Mouse (Mus musculus) hindbrain, embryonic 11.5 days (tissue): ENCODE measurements around the gene Mecom. TPM values are rescaled to one million over a fixed set of nuclear protein-coding genes. Genes with fewer than 3 reads are reported as not detected.
A peak's percentile ranks its signal among the peaks of the same experiment; 100 is the strongest.

Source experiments
- ATAC-seq: fragments of 200-750 bp; cut with Nextera tagmentation; 2 replicates; pipeline ENCODE4 v1.8.0; 2017; ENCODE audit warnings: mild to moderate bottlenecking, moderate TSS enrichment, moderate library complexity; ENCODE audit not compliant: low FRiP score
- DNase-seq: peaks from one replicate; pipeline ENCODE4 v3.0.0-alpha.2; 2015; ENCODE audit warnings: low spot score
- H3K27ac ChIP-seq: fragments of 300-500 bp; sonication (generic); 2 replicates; pipeline ENCODE4 v1.5.1; 2014; ENCODE audit warnings: mild to moderate bottlenecking, low read depth, low read length
- H3K27me3 ChIP-seq: fragments of 300-500 bp; sonication (generic); 2 replicates; pipeline ENCODE4 v1.6.1; 2014; ENCODE audit warnings: mild to moderate bottlenecking, low read length, moderate library complexity, mixed read lengths; ENCODE audit not compliant: control insufficient read depth, insufficient read depth
- H3K36me3 ChIP-seq: fragments of 300-500 bp; sonication (generic); 2 replicates; pipeline ENCODE4 v1.6.1; 2014; ENCODE audit warnings: mild to moderate bottlenecking, low read length, moderate library complexity, mixed read lengths; ENCODE audit not compliant: control insufficient read depth, insufficient read depth
- H3K4me1 ChIP-seq: fragments of 300-500 bp; sonication (generic); replicated peaks from 2 replicates; pipeline ENCODE4 v1.6.1; 2014; ENCODE audit warnings: low read length, mixed read lengths; ENCODE audit not compliant: control insufficient read depth, insufficient read depth
- H3K4me2 ChIP-seq: fragments of 300-500 bp; sonication (generic); replicated peaks from 2 replicates; pipeline ENCODE4 v1.6.1; 2014; ENCODE audit warnings: mild to moderate bottlenecking, low read depth, low read length
- H3K4me3 ChIP-seq: fragments of 300-500 bp; sonication (generic); 2 replicates; pipeline ENCODE4 v1.5.1; 2014; ENCODE audit warnings: low read depth, low read length
- H3K9ac ChIP-seq: fragments of 300-500 bp; sonication (generic); 2 replicates; pipeline ENCODE4 v1.6.1; 2014; ENCODE audit warnings: low read depth, low read length
- H3K9me3 ChIP-seq: fragments of 300-500 bp; sonication (generic); 2 replicates; pipeline ENCODE4 v1.6.1; 2016; ENCODE audit warnings: low read length; ENCODE audit not compliant: control insufficient read depth
- WGBS: fragments of 180-500 bp; shearing (Covaris S2); extraction: QIAGEN DNeasy Blood & Tissue Kit; methylation state at CpG from one replicate; pipeline ENCODE4 v1.1.7; 2014; 5-methylcytosine and 5-hydroxymethylcytosine counted together
- polyA plus RNA-seq: library from polyadenylated mRNA; unstranded; fragments of >200 nt; fragmentation: Nextera tagmentation; extraction: Ambion mirVana; gene quantifications from 2 replicates; pipeline ENCODE4 v1.2.1, GENCODE M21; 2014

Gene Mecom
- polyA plus RNA-seq, 1 experiment from 2014 or later = 44.3 TPM

GRCm38 (mm10) chr3:30163390-30163789 is 384.4 kb downstream of the Mecom start:
- ATAC-seq = no peak
- H3K4me3 ChIP-seq = no peak overlapping the region
- no peaks in the 10 kb centered on the region for H3K36me3 ChIP-seq
- H3K4me2 ChIP-seq = no peak overlapping the region
- DNase-seq = no peak
- H3K27ac ChIP-seq = no peak overlapping the region
- H3K9me3 ChIP-seq = no peaks in the 10 kb centered on the region
- 85% methylated on average over 4 of the region's 4 CpGs for WGBS
- no peaks in the 10 kb centered on the region for H3K4me1 ChIP-seq
- H3K9ac ChIP-seq = no peak overlapping the region
- no peaks in the 10 kb centered on the region for H3K27me3 ChIP-seq

GRCm38 (mm10) chr3:30160961-30161670 is 386.7 kb downstream of the Mecom start:
- Histone ChIP-seq H3K4me2 (no peak overlapping the region), H3K9me3 (no peaks in the 10 kb centered on the region), H3K36me3 (no peaks in the 10 kb centered on the region), H3K27ac (no peak overlapping the region), H3K4me1 (no peaks in the 10 kb centered on the region), H3K27me3 (no peaks in the 10 kb centered on the region), H3K9ac (no peak overlapping the region), H3K4me3 (no peak overlapping the region)
- 85% methylated on average over 5 of the region's 5 CpGs for WGBS
- no peak for DNase-seq
- no peak for ATAC-seq

GRCm38 (mm10) chr3:30160346-30160745 is 387.5 kb downstream of the Mecom start:
- Histone ChIP-seq H3K4me2 (no peak overlapping the region), H3K27ac (no peak overlapping the region), H3K27me3 (no peaks in the 10 kb centered on the region), H3K36me3 (no peaks in the 10 kb centered on the region), H3K9me3 (no peaks in the 10 kb centered on the region), H3K9ac (no peak overlapping the region), H3K4me3 (no peak overlapping the region), H3K4me1 (no peaks in the 10 kb centered on the region)
- ATAC-seq (no peak), DNase-seq (no peak)
- 76% methylated on average over 5 of the region's 5 CpGs for WGBS

- no peak for ATAC-seq
Observed at GRCm38 (mm10) chr3:30157128-30157670, 390.6 kb downstream of the Mecom start.

GRCm38 (mm10) chr3:30154390-30154789 is 393.4 kb downstream of the Mecom start:
- no peaks in the 10 kb centered on the region for H3K4me1 ChIP-seq
- no peak for ATAC-seq
- no peaks in the 10 kb centered on the region for H3K36me3 ChIP-seq
- H3K27ac ChIP-seq = no peak overlapping the region
- no peak overlapping the region for H3K4me2 ChIP-seq
- H3K4me3 ChIP-seq = no peak overlapping the region
- no peaks in the 10 kb centered on the region for H3K9me3 ChIP-seq
- H3K9ac ChIP-seq = no peak overlapping the region
- 88% methylated on average over 7 of the region's 7 CpGs for WGBS
- no peak for DNase-seq
- no peaks in the 10 kb centered on the region for H3K27me3 ChIP-seq

More at GRCm38 (mm10) chr3:30157128-30157670, 390.6 kb downstream of the Mecom start:
- H3K9me3 ChIP-seq = no peaks in the 10 kb centered on the region
- no peak overlapping the region for H3K4me2 ChIP-seq
- 85% methylated on average over 7 of the region's 7 CpGs for WGBS
- H3K4me1 ChIP-seq = no peaks in the 10 kb centered on the region
- H3K4me3 ChIP-seq = no peak overlapping the region
- no peak for DNase-seq
- no peaks in the 10 kb centered on the region for H3K36me3 ChIP-seq
- H3K27ac ChIP-seq = no peak overlapping the region
- no peak overlapping the region for H3K9ac ChIP-seq
- H3K27me3 ChIP-seq = no peaks in the 10 kb centered on the region

GRCm38 (mm10) chr3:30153923-30154331 is 393.9 kb downstream of the Mecom start:
- ATAC-seq = peak; percentile 82
- no peaks in the 10 kb centered on the region for H3K27me3 ChIP-seq

GRCm38 (mm10) chr3:30150071-30150470 is 397.7 kb downstream of the Mecom start:
- Histone ChIP-seq H3K4me1 (no peaks in the 10 kb centered on the region), H3K36me3 (no peaks in the 10 kb centered on the region), H3K27me3 (no peaks in the 10 kb centered on the region), H3K27ac (no peak overlapping the region), H3K4me3 (no peak overlapping the region), H3K9me3 (no peaks in the 10 kb centered on the region), H3K4me2 (no peak overlapping the region), H3K9ac (no peak overlapping the region)
- ATAC-seq (no peak), DNase-seq (no peak)
- WGBS = 84% methylated on average over 4 of the region's 4 CpGs

More at GRCm38 (mm10) chr3:30153923-30154331, 393.9 kb downstream of the Mecom start:
- Histone ChIP-seq H3K4me2 (no peak overlapping the region), H3K36me3 (no peaks in the 10 kb centered on the region), H3K9ac (no peak overlapping the region), H3K4me1 (no peaks in the 10 kb centered on the region), H3K27ac (no peak overlapping the region), H3K4me3 (no peak overlapping the region), H3K9me3 (no peaks in the 10 kb centered on the region)
- peak; percentile 42 for DNase-seq
- WGBS = 44% methylated on average over 3 of the region's 3 CpGs

GRCm38 (mm10) chr3:30148378-30149079 is 399.3 kb downstream of the Mecom start:
- Histone ChIP-seq H3K27me3 (no peaks in the 10 kb centered on the region), H3K36me3 (no peaks in the 10 kb centered on the region), H3K4me2 (no peak overlapping the region), H3K4me1 (no peaks in the 10 kb centered on the region), H3K9me3 (no peaks in the 10 kb centered on the region), H3K9ac (no peak overlapping the region), H3K27ac (no peak overlapping the region), H3K4me3 (no peak overlapping the region)
- DNase-seq (no peak), ATAC-seq (no peak)
- 92% methylated on average over 8 of the region's 8 CpGs for WGBS
